Comparison of ENCODE assay signal across 14 mouse cellular contexts in genomic region chr17:17608416-17608988, GRCm38 (mm10). TPM values are rescaled to one million over a fixed set of nuclear protein-coding genes. Genes with fewer than 3 reads are reported as not detected.
A peak's percentile ranks its signal among the peaks of the same experiment; 100 is the strongest.
DNase-seq lines count a peak whose midpoint lies in the region; ATAC-seq and TF ChIP-seq lines count a peak whose summit lies in the region.
"Had no signal": no experiment of that assay in that cellular context is flagged by ENCODE, and none has a peak within 500 bp of the region (broad histone marks: within the 10 kb centered on the region; RNA-seq: fewer than 3 reads in every experiment).

No protein-coding gene starts in this region.

- dilution Hi-C loops in CH12.LX (cut with MboI; ENCODE audit: extremely low pct_ligation_motif_present, extremely low pct_unique_long_range_greater_than_20kb, low sequenced_read_pairs): no loop called here

- ATAC-seq in hindbrain, postnatal 0 days: no peak
- no peak for ATAC-seq in hindbrain, embryonic 12.5 days (ENCODE audit: low FRiP score)
- ATAC-seq in granulocyte monocyte progenitor cell, adult 5-6 weeks (replicated peaks; ENCODE audit: poor library complexity, severe bottlenecking): peak; percentile 49
- no peak for ATAC-seq in midbrain, embryonic 11.5 days (ENCODE audit: low FRiP score)
- ATAC-seq: midbrain, embryonic 16.5 days had no signal

- 0 out of 2 replicates have a peak overlapping the region, but pooled peaks have one; percentile 27 for H3K27ac ChIP-seq in hindbrain, postnatal 0 days
- H3K27ac ChIP-seq in hindbrain, embryonic 12.5 days: no peak overlapping the region
- H3K27ac ChIP-seq in CH12.LX (ENCODE audit: insufficient read depth, low read depth): peak overlapping the region; percentile 40
- H3K27ac ChIP-seq in brown adipose tissue, adult 24 weeks (replicated peaks; ENCODE audit: low read depth, low read length): 0 out of 2 replicates have a peak overlapping the region, but pooled peaks have one; percentile 13
- no peak overlapping the region for H3K27ac ChIP-seq in midbrain, embryonic 11.5 days (ENCODE audit: low read depth, low read length)
- H3K27ac ChIP-seq: embryonic facial prominence, embryonic 12.5 days; limb, embryonic 15.5 days; stomach, postnatal 0 days had no signal

- H3K9ac ChIP-seq in hindbrain, postnatal 0 days (replicated peaks; ENCODE audit: low read length): no peak overlapping the region
- no peak overlapping the region for H3K9ac ChIP-seq in hindbrain, embryonic 12.5 days
- H3K9ac ChIP-seq in CH12.LX (ENCODE audit: insufficient read depth, low read depth): 0 out of 2 replicates have a peak overlapping the region, but pooled peaks have one; percentile 13
- no peak overlapping the region for H3K9ac ChIP-seq in midbrain, embryonic 11.5 days (ENCODE audit: low read length)
- H3K9ac ChIP-seq: embryonic facial prominence, embryonic 12.5 days; limb, embryonic 15.5 days; lung, embryonic 14.5 days had no signal

- TF ChIP-seq EP300 in CH12.LX (IDR thresholded peaks at IDR 0.05; ENCODE audit: low read length): no peak; the same call in 1 of the 2 replicates

- no peaks in the 10 kb centered on the region for H3K27me3 ChIP-seq in hindbrain, postnatal 0 days (ENCODE audit: insufficient read depth, low read length)
- H3K27me3 ChIP-seq in hindbrain, embryonic 12.5 days: no peaks in the 10 kb centered on the region
- H3K27me3 ChIP-seq in CH12.LX (replicated peaks): no peaks in the 10 kb centered on the region
- H3K27me3 ChIP-seq in midbrain, embryonic 11.5 days (ENCODE audit: control insufficient read depth, insufficient read depth, low read length): no peaks in the 10 kb centered on the region
- H3K27me3 ChIP-seq: embryonic facial prominence, embryonic 12.5 days; limb, embryonic 15.5 days had no signal

- no peaks in the 10 kb centered on the region for H3K36me3 ChIP-seq in hindbrain, postnatal 0 days (ENCODE audit: insufficient read depth, low read length)
- no peaks in the 10 kb centered on the region for H3K36me3 ChIP-seq in hindbrain, embryonic 12.5 days
- peaks cover 3 to 11% of the 10 kb centered on the region in 2 experiments for H3K36me3 ChIP-seq in CH12.LX (replicated peaks in 1 of 2; ENCODE audit: control insufficient read depth in 1 of 2, insufficient read depth in 1 of 2, low read length in 1 of 2)
- H3K36me3 ChIP-seq in midbrain, embryonic 11.5 days (ENCODE audit: control insufficient read depth, insufficient read depth, low read length): no peaks in the 10 kb centered on the region
- H3K36me3 ChIP-seq: embryonic facial prominence, embryonic 12.5 days; limb, embryonic 15.5 days had no signal

- H3K9me3 ChIP-seq in hindbrain, postnatal 0 days (ENCODE audit: low read length): no peaks in the 10 kb centered on the region
- H3K9me3 ChIP-seq in hindbrain, embryonic 12.5 days (replicated peaks): no peaks in the 10 kb centered on the region
- H3K9me3 ChIP-seq in CH12.LX (replicated peaks; ENCODE audit: low read length): no peaks in the 10 kb centered on the region
- no peaks in the 10 kb centered on the region; the same call in 1 of the 2 replicates for H3K9me3 ChIP-seq in midbrain, embryonic 11.5 days (ENCODE audit: control insufficient read depth, low read length)
- H3K9me3 ChIP-seq: embryonic facial prominence, embryonic 12.5 days; limb, embryonic 15.5 days had no signal

- TF ChIP-seq RAD21 in CH12.LX (IDR thresholded peaks at IDR 0.05; ENCODE audit: low read depth, low read length): no peak

- TF ChIP-seq CTCF in hindbrain, postnatal 0 days (IDR thresholded peaks at IDR 0.05; ENCODE audit: low read depth): no peak
- no peak for TF ChIP-seq CTCF in CH12.LX (conservative IDR thresholded peaks at IDR 0.05 in 1 of 2, IDR thresholded peaks at IDR 0.05 in 1 of 2; ENCODE audit: low read depth in 2 of 2, low read length in 2 of 2)

- no peak overlapping the region for H3K4me2 ChIP-seq in hindbrain, postnatal 0 days (ENCODE audit: low read depth, low read length)
- H3K4me2 ChIP-seq in hindbrain, embryonic 12.5 days (replicated peaks): no peak overlapping the region
- peak overlapping the region; percentile 65 for H3K4me2 ChIP-seq in CH12.LX (ENCODE audit: insufficient read depth, low read depth, poor library complexity, severe bottlenecking)
- no peak overlapping the region for H3K4me2 ChIP-seq in midbrain, embryonic 11.5 days
- H3K4me2 ChIP-seq: embryonic facial prominence, embryonic 12.5 days; limb, embryonic 15.5 days; lung, embryonic 14.5 days had no signal

- WGBS in hindbrain, postnatal 0 days: 54% methylated on average over 5 of the region's 5 CpGs
- 80% methylated on average over 5 of the region's 5 CpGs for WGBS in hindbrain, embryonic 12.5 days
- WGBS in midbrain, embryonic 11.5 days: 82% methylated on average over 5 of the region's 5 CpGs

- H3K4me1 ChIP-seq in hindbrain, postnatal 0 days (ENCODE audit: insufficient read depth, low read length): no peaks in the 10 kb centered on the region; the same call in 1 of the 2 replicates
- H3K4me1 ChIP-seq in hindbrain, embryonic 12.5 days: peaks cover 6% of the 10 kb centered on the region; the same call in 1 of the 2 replicates
- H3K4me1 ChIP-seq in CH12.LX (ENCODE audit: control insufficient read depth in 1 of 2, insufficient read depth in 2 of 2): peaks cover 11 to 59% of the 10 kb centered on the region in 2 experiments
- H3K4me1 ChIP-seq in brown adipose tissue, adult 24 weeks (ENCODE audit: control insufficient read depth, insufficient read depth, insufficient read length, low read length): peaks cover 17% of the 10 kb centered on the region
- H3K4me1 ChIP-seq in midbrain, embryonic 11.5 days (ENCODE audit: control insufficient read depth, insufficient read depth, low read length): no peaks in the 10 kb centered on the region
- H3K4me1 ChIP-seq: embryonic facial prominence, embryonic 12.5 days had no signal

- H3K4me3 ChIP-seq in hindbrain, postnatal 0 days (ENCODE audit: low read length): no peak overlapping the region
- H3K4me3 ChIP-seq in hindbrain, embryonic 12.5 days: no peak overlapping the region
- no peak overlapping the region for H3K4me3 ChIP-seq in CH12.LX (replicated peaks in 1 of 3; ENCODE audit: low read depth in 2 of 3, low read length in 2 of 3, poor library complexity in 1 of 3)
- H3K4me3 ChIP-seq in brown adipose tissue, adult 24 weeks (ENCODE audit: insufficient read depth, low read depth, low read length): no peak overlapping the region
- H3K4me3 ChIP-seq in midbrain, embryonic 11.5 days (ENCODE audit: low read depth, low read length): no peak overlapping the region
- H3K4me3 ChIP-seq: embryonic facial prominence, embryonic 12.5 days; limb, embryonic 15.5 days had no signal

- no peak for TF ChIP-seq POLR2A in CH12.LX (IDR thresholded peaks at IDR 0.05; ENCODE audit: low read depth, low read length)

- H3K79me2 ChIP-seq in CH12.LX (replicated peaks; ENCODE audit: control insufficient read depth, extremely low read depth, insufficient read depth, poor library complexity, severe bottlenecking): peaks cover 65% of the 10 kb centered on the region

- no peak for DNase-seq in hindbrain, postnatal 0 days (ENCODE audit: low spot score)
- no peak for DNase-seq in CH12.LX (ENCODE audit: extremely low read depth)
- DNase-seq in left cerebral cortex, adult 9 months (ENCODE audit: low spot score in 2 of 2): no peak
- DNase-seq in midbrain, embryonic 11.5 days (ENCODE audit: low spot score, missing footprints): no peak
- DNase-seq: heart, postnatal 4 days; kidney, postnatal 14 days; lung, embryonic 14.5 days had no signal

- in situ Hi-C loops in CH12.LX (cut with MboI; ENCODE audit: low pct_ligation_motif_present, low pct_unique_long_range_greater_than_20kb, low sequenced_read_pairs): no loop called here

TF ChIP-seq in CH12.LX, 34 proteins besides CTCF, POLR2A, EP300 and RAD21:
- no peak for TF ChIP-seq HCFC1 (IDR thresholded peaks at IDR 0.05; ENCODE audit: low read depth, low read length)
- TF ChIP-seq ZMIZ1 (IDR thresholded peaks at IDR 0.05; ENCODE audit: low read depth, low read length): no peak
- no peak for TF ChIP-seq USF1 (IDR thresholded peaks at IDR 0.05; ENCODE audit: low read depth, low read length)
- TF ChIP-seq POLR2AphosphoS2 (IDR thresholded peaks at IDR 0.05; ENCODE audit: low read depth, low read length): no peak
- no peak for TF ChIP-seq MAFK (IDR thresholded peaks at IDR 0.05; ENCODE audit: insufficient replicate concordance, low read length)
- no peak for TF ChIP-seq USF2 (conservative IDR thresholded peaks at IDR 0.05; ENCODE audit: low read depth, low read length)
- no peak for TF ChIP-seq RCOR1 (conservative IDR thresholded peaks at IDR 0.05; ENCODE audit: low read depth, low read length)
- TF ChIP-seq GABPA (IDR thresholded peaks at IDR 0.05; ENCODE audit: insufficient replicate concordance, low read depth, low read length): no peak

RNA-seq across cellular contexts. Expression of gene Lnpep, which starts 16.3 kb away (rescaled TPM):
- total RNA-seq in hindbrain, postnatal 0 days (2014; rRNA removed): 21.0 and 23.4 TPM in 2 replicates
- 7.4 and 7.8 TPM in 2 replicates for polyA plus RNA-seq in hindbrain, postnatal 0 days (2015; fragmentation: Nextera tagmentation; extraction: Ambion mirVana)
- 10.1 and 10.3 TPM in 2 replicates for polyA plus RNA-seq in hindbrain, embryonic 12.5 days (2016; fragmentation: Nextera tagmentation; extraction: Ambion mirVana)
- 34.6 and 36.5 TPM in 2 replicates for total RNA-seq in CH12.LX (2012; rRNA removed)
- 33.6 and 36.6 TPM in 2 replicates for total RNA-seq in CH12.LX (2014; rRNA removed)
- polyA plus RNA-seq in CH12.LX (2012; ENCODE audit: insufficient read length, low read depth): 19.1 and 40.8 TPM in 2 replicates
- polyA plus RNA-seq in brown adipose tissue, adult 24 weeks (2012; ENCODE audit: insufficient read depth, insufficient read length, missing spikeins): 23.2 and 29.8 TPM in 2 replicates
- 42.2 and 46.3 TPM in 2 replicates for total RNA-seq in granulocyte monocyte progenitor cell, adult 5-6 weeks (2014; fragmentation: Nextera tagmentation)
- 51.6 and 52.2 TPM in 2 replicates for total RNA-seq in granulocyte monocyte progenitor cell, adult 5-6 weeks (2017)
- 5.9 and 6.3 TPM in 2 replicates for polyA plus RNA-seq in midbrain, embryonic 11.5 days (2014; fragmentation: Nextera tagmentation; extraction: Ambion mirVana)

Comparison
In these comparisons a context has a peak if more than half of its experiments do, and no peak if none do; other contexts are left out.
1. H3K27ac ChIP-seq: peak in hindbrain, postnatal 0 days (single experiment), CH12.LX (single experiment) and brown adipose tissue, adult 24 weeks (single experiment); none in hindbrain, embryonic 12.5 days (single experiment) and midbrain, embryonic 11.5 days (single experiment).